Mouse (Mus musculus): ENCODE data around the gene Smim7. TPM values are rescaled to one million over a fixed set of nuclear protein-coding genes. Genes with fewer than 3 reads are reported as not detected.
A peak's percentile ranks its signal among the peaks of the same experiment; 100 is the strongest.

The Smim7 gene
- polyA plus RNA-seq, 1 experiment from 2014 or later, result 140 TPM

DNA sequence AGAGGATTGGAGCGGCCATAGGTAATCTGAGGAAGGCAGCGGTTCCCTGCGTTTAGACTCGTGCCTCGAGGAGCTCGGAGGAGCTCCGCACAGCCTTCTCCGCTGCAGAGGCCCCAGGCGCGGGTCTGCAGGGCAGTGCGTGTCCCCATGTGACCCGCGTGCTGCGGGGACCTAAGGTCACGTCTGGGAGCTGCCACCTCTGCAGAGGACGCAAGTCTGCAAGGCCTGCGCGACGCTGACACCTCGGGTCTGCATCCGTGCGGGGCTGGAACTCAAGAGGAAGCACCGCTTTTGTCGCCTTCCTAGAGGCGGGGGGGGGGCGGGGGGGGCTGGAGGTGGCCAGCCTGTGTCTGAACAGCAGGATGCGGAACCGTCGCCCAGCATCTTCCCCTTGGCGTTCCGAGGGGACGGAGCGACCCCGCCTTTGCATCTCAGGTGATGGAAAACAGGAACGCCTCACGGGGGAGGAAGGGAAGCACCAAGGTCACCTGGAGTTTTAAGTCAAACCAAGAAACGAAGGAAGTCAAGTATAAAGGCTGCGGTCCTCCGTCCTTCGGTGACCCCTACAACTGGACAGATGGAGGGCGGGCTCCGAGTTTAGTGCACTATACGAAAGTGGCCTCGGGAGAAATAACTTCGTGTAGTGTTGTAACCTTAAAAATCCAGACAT, 22.1 kb downstream of the Smim7 start:
- DNase-seq (ENCODE audit: low spot score) (no peak), ATAC-seq (ENCODE audit: low FRiP score) (peak; percentile 0)
- no peaks in the 10 kb centered on the region for H3K27me3 ChIP-seq (ENCODE audit: control insufficient read depth, insufficient read depth, low read length)
- WGBS, result under 1% methylated on average over 45 of the region's 45 CpGs
- peak overlapping the region; percentile 97 for H3K4me2 ChIP-seq (replicated peaks)
- peaks cover 24% of the 10 kb centered on the region for H3K36me3 ChIP-seq (replicated peaks; ENCODE audit: control insufficient read depth, insufficient read depth)
- H3K4me3 ChIP-seq (replicated peaks; ENCODE audit: low read length), result peak overlapping the region; percentile 97
- peak overlapping the region; percentile 85 for H3K9ac ChIP-seq
- peaks cover 31% of the 10 kb centered on the region for H3K4me1 ChIP-seq (replicated peaks; ENCODE audit: control insufficient read depth, insufficient read depth, low read length)
- no peaks in the 10 kb centered on the region for H3K9me3 ChIP-seq (ENCODE audit: control insufficient read depth, low read length)
- H3K27ac ChIP-seq, result peak overlapping the region; percentile 92

- Histone ChIP-seq H3K4me1 (replicated peaks; ENCODE audit: control insufficient read depth, insufficient read depth, low read length) (peaks cover 31% of the 10 kb centered on the region), H3K27me3 (ENCODE audit: control insufficient read depth, insufficient read depth, low read length) (no peaks in the 10 kb centered on the region), H3K4me3 (replicated peaks; ENCODE audit: low read length) (peak within 1 kb of the TSS; percentile 97), H3K36me3 (replicated peaks; ENCODE audit: control insufficient read depth, insufficient read depth) (peaks cover 27% of the 10 kb centered on the region), H3K9ac (peak within 1 kb of the TSS; percentile 96), H3K27ac (peak within 1 kb of the TSS; percentile 92), H3K4me2 (replicated peaks) (peak within 1 kb of the TSS; percentile 97), H3K9me3 (ENCODE audit: control insufficient read depth, low read length) (no peaks in the 10 kb centered on the region)
- ATAC-seq (ENCODE audit: low FRiP score), result peak; percentile 95
- peak; percentile 98 for DNase-seq (ENCODE audit: low spot score)
- under 1% methylated on average over 91 of the region's 92 CpGs for WGBS
These were observed 22.9 kb downstream of the Smim7 start, which contains the start of gene Med26 for GRCm38 (mm10) chr8:72547802-72548643. Gene Med26, minus strand, starts transcription at chr8:72548270.

GRCm38 (mm10) chr8:72547122-72547801, 23.6 kb downstream of the Smim7 start:
- no peak for DNase-seq (ENCODE audit: low spot score)
- WGBS, result 2% methylated on average over 27 of the region's 27 CpGs
- peak overlapping the region; percentile 97 for H3K4me3 ChIP-seq (replicated peaks; ENCODE audit: low read length)
- peaks cover 31% of the 10 kb centered on the region for H3K4me1 ChIP-seq (replicated peaks; ENCODE audit: control insufficient read depth, insufficient read depth, low read length)
- H3K4me2 ChIP-seq (replicated peaks), result peak overlapping the region; percentile 97
- H3K9ac ChIP-seq, result peak overlapping the region; percentile 96
- H3K27me3 ChIP-seq (ENCODE audit: control insufficient read depth, insufficient read depth, low read length), result no peaks in the 10 kb centered on the region
- peaks cover 27% of the 10 kb centered on the region for H3K36me3 ChIP-seq (replicated peaks; ENCODE audit: control insufficient read depth, insufficient read depth)
- no peaks in the 10 kb centered on the region for H3K9me3 ChIP-seq (ENCODE audit: control insufficient read depth, low read length)
- H3K27ac ChIP-seq, result peak overlapping the region; percentile 92
- ATAC-seq (ENCODE audit: low FRiP score), result peak; percentile 9; the same call in 1 of the 2 replicates

- Histone ChIP-seq H3K9me3 (ENCODE audit: control insufficient read depth, low read length) (no peaks in the 10 kb centered on the region), H3K36me3 (replicated peaks; ENCODE audit: control insufficient read depth, insufficient read depth) (peaks cover 8% of the 10 kb centered on the region), H3K27me3 (ENCODE audit: control insufficient read depth, insufficient read depth, low read length) (no peaks in the 10 kb centered on the region), H3K4me2 (replicated peaks) (no peak overlapping the region), H3K9ac (no peak overlapping the region), H3K27ac (no peak overlapping the region), H3K4me3 (replicated peaks; ENCODE audit: low read length) (no peak overlapping the region), H3K4me1 (replicated peaks; ENCODE audit: control insufficient read depth, insufficient read depth, low read length) (no peaks in the 10 kb centered on the region)
- DNase-seq (ENCODE audit: low spot score), result no peak
- no peak for ATAC-seq (ENCODE audit: low FRiP score)
These were observed 31.7 kb downstream of the Smim7 start for GRCm38 (mm10) chr8:72539234-72539633.

DNA sequence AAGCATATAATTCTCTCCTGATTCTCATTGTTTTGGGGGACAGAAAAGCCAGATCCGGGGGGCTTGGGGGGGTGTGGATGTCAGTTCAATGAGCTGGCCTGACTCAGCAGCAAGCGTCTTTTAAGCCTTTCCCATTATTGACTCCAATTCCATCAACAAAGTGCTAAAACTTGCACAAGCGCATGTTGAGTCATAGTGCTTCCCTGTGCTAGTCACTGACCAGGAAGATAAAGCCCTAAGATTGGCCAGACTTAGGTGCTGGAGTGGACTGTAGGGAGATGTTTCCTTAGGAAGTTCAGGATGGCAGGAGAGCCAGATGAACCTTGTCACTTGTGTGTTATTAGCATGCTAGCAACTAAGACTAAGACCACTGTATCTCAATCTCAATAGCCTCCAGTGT, 36.0 kb downstream of the Smim7 start:
- no peak overlapping the region for H3K4me3 ChIP-seq (replicated peaks; ENCODE audit: low read length)
- no peak for DNase-seq (ENCODE audit: low spot score)
- H3K4me2 ChIP-seq (replicated peaks), result no peak overlapping the region
- 98% methylated on average over 3 of the region's 3 CpGs for WGBS
- no peak overlapping the region for H3K9ac ChIP-seq
- H3K36me3 ChIP-seq (replicated peaks; ENCODE audit: control insufficient read depth, insufficient read depth), result no peaks in the 10 kb centered on the region
- H3K4me1 ChIP-seq (replicated peaks; ENCODE audit: control insufficient read depth, insufficient read depth, low read length), result no peaks in the 10 kb centered on the region
- H3K27me3 ChIP-seq (ENCODE audit: control insufficient read depth, insufficient read depth, low read length), result no peaks in the 10 kb centered on the region
- H3K27ac ChIP-seq, result no peak overlapping the region
- no peaks in the 10 kb centered on the region for H3K9me3 ChIP-seq (ENCODE audit: control insufficient read depth, low read length)
- ATAC-seq (ENCODE audit: low FRiP score), result no peak

GRCm38 (mm10) chr8:72532103-72532502, 38.8 kb downstream of the Smim7 start:
- no peaks in the 10 kb centered on the region for H3K36me3 ChIP-seq (replicated peaks; ENCODE audit: control insufficient read depth, insufficient read depth)

DNA sequence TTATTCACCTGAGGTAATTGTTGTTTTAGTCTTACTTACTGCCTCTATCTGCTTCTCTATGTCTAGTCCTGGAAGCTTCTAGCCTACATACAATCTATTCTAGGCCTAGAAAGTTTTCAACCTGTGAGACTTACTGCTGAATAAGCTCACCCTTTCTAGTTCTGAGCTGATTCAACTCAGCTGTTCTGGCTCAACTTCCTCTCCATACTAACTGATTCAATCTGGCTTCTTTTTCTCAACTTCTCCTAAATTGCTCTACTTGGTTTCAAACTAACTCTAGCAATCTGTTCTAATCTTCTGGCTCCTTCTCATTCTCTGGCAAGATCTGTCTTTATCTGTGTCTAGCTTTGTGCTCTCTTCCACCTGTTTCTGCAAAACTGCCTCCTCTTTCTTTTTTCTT, 49.0 kb downstream of the Smim7 start:
- Histone ChIP-seq H3K9ac (no peak overlapping the region), H3K36me3 (replicated peaks; ENCODE audit: control insufficient read depth, insufficient read depth) (no peaks in the 10 kb centered on the region), H3K4me3 (replicated peaks; ENCODE audit: low read length) (no peak overlapping the region), H3K27ac (no peak overlapping the region), H3K27me3 (ENCODE audit: control insufficient read depth, insufficient read depth, low read length) (no peaks in the 10 kb centered on the region), H3K4me1 (replicated peaks; ENCODE audit: control insufficient read depth, insufficient read depth, low read length) (no peaks in the 10 kb centered on the region), H3K4me2 (replicated peaks) (no peak overlapping the region), H3K9me3 (ENCODE audit: control insufficient read depth, low read length) (no peaks in the 10 kb centered on the region)
- no peak for ATAC-seq (ENCODE audit: low FRiP score)
- DNase-seq (ENCODE audit: low spot score), result no peak

More at GRCm38 (mm10) chr8:72532103-72532502, 38.8 kb downstream of the Smim7 start:
- no peaks in the 10 kb centered on the region for H3K27me3 ChIP-seq (ENCODE audit: control insufficient read depth, insufficient read depth, low read length)
- ATAC-seq (ENCODE audit: low FRiP score) (no peak), DNase-seq (ENCODE audit: low spot score) (no peak)
- no peaks in the 10 kb centered on the region for H3K4me1 ChIP-seq (replicated peaks; ENCODE audit: control insufficient read depth, insufficient read depth, low read length)
- H3K27ac ChIP-seq, result no peak overlapping the region
- H3K4me3 ChIP-seq (replicated peaks; ENCODE audit: low read length), result no peak overlapping the region
- no peak overlapping the region for H3K4me2 ChIP-seq (replicated peaks)
- 97% methylated on average over 1 of the region's 1 CpGs for WGBS
- no peak overlapping the region for H3K9ac ChIP-seq
- no peaks in the 10 kb centered on the region for H3K9me3 ChIP-seq (ENCODE audit: control insufficient read depth, low read length)

GRCm38 (mm10) chr8:72517421-72517988, 53.4 kb downstream of the Smim7 start:
- Histone ChIP-seq H3K9ac (no peak overlapping the region), H3K36me3 (replicated peaks; ENCODE audit: control insufficient read depth, insufficient read depth) (no peaks in the 10 kb centered on the region), H3K4me3 (replicated peaks; ENCODE audit: low read length) (no peak overlapping the region), H3K4me2 (replicated peaks) (no peak overlapping the region), H3K9me3 (ENCODE audit: control insufficient read depth, low read length) (no peaks in the 10 kb centered on the region), H3K4me1 (replicated peaks; ENCODE audit: control insufficient read depth, insufficient read depth, low read length) (no peaks in the 10 kb centered on the region), H3K27me3 (ENCODE audit: control insufficient read depth, insufficient read depth, low read length) (no peaks in the 10 kb centered on the region), H3K27ac (no peak overlapping the region)
- DNase-seq (ENCODE audit: low spot score) (no peak), ATAC-seq (ENCODE audit: low FRiP score) (no peak)
- 84% methylated on average over 7 of the region's 7 CpGs for WGBS
